Mouse (Mus musculus): ENCODE results near the gene Hivep3. TPM values are rescaled to one million over a fixed set of nuclear protein-coding genes. Genes with fewer than 3 reads are reported as not detected.

Gene Hivep3
- polyA plus RNA-seq, 1 experiment from 2014 or later, result 2.1 TPM

GRCm38 (mm10) chr4:120127333-120127732 is 393.7 kb downstream of the Hivep3 start:
- H3K9me3 ChIP-seq, result no peaks in the 10 kb centered on the region
- H3K27ac ChIP-seq, result no peak overlapping the region
- H3K36me3 ChIP-seq, result no peaks in the 10 kb centered on the region
- WGBS, result 85% methylated on average over 3 of the region's 3 CpGs
- DNase-seq (ENCODE audit: low spot score), result no peak
- no peak overlapping the region for H3K4me3 ChIP-seq
- 0 out of 2 replicates have a peak, but pooled peaks cover 13% of the 10 kb centered on the region for H3K4me1 ChIP-seq (replicated peaks)
- H3K27me3 ChIP-seq (ENCODE audit: insufficient read depth, poor library complexity, severe bottlenecking), result no peaks in the 10 kb centered on the region

GRCm38 (mm10) chr4:120128033-120128432 is 394.4 kb downstream of the Hivep3 start:
- 81% methylated on average over 4 of the region's 4 CpGs for WGBS
- no peaks in the 10 kb centered on the region for H3K27me3 ChIP-seq (ENCODE audit: insufficient read depth, poor library complexity, severe bottlenecking)
- H3K27ac ChIP-seq, result no peak overlapping the region
- H3K9me3 ChIP-seq, result no peaks in the 10 kb centered on the region
- no peak overlapping the region for H3K4me3 ChIP-seq
- H3K4me1 ChIP-seq (replicated peaks), result 0 out of 2 replicates have a peak, but pooled peaks cover 13% of the 10 kb centered on the region
- DNase-seq (ENCODE audit: low spot score), result no peak
- no peaks in the 10 kb centered on the region for H3K36me3 ChIP-seq

GRCm38 (mm10) chr4:120129233-120129885 is 395.8 kb downstream of the Hivep3 start:
- WGBS, result 49% methylated on average over 4 of the region's 4 CpGs
- H3K9me3 ChIP-seq, result no peaks in the 10 kb centered on the region
- no peak overlapping the region for H3K4me3 ChIP-seq
- H3K36me3 ChIP-seq, result no peaks in the 10 kb centered on the region
- H3K4me1 ChIP-seq (replicated peaks), result peaks cover 24% of the 10 kb centered on the region
- DNase-seq (ENCODE audit: low spot score), result peak; percentile 61
- no peaks in the 10 kb centered on the region for H3K27me3 ChIP-seq (ENCODE audit: insufficient read depth, poor library complexity, severe bottlenecking)
- H3K27ac ChIP-seq, result no peak overlapping the region

- 53% methylated on average over 4 of the region's 4 CpGs for WGBS
- Histone ChIP-seq H3K27me3 (ENCODE audit: insufficient read depth, poor library complexity, severe bottlenecking) (no peaks in the 10 kb centered on the region), H3K4me1 (replicated peaks) (peaks cover 18% of the 10 kb centered on the region), H3K27ac (no peak overlapping the region), H3K4me3 (no peak overlapping the region), H3K36me3 (no peaks in the 10 kb centered on the region), H3K9me3 (no peaks in the 10 kb centered on the region)
- DNase-seq (ENCODE audit: low spot score), result no peak
Observed at GRCm38 (mm10) chr4:120130926-120131325, 397.3 kb downstream of the Hivep3 start.

- H3K4me1 ChIP-seq (replicated peaks), result peaks cover 18% of the 10 kb centered on the region
- 84% methylated on average over 24 of the region's 24 CpGs for WGBS
- no peaks in the 10 kb centered on the region for H3K9me3 ChIP-seq
- H3K36me3 ChIP-seq, result no peaks in the 10 kb centered on the region
- H3K27ac ChIP-seq, result 0 out of 2 replicates have a peak overlapping the region, but pooled peaks have one; percentile 35
- H3K27me3 ChIP-seq (ENCODE audit: insufficient read depth, poor library complexity, severe bottlenecking), result no peaks in the 10 kb centered on the region
- no peak overlapping the region for H3K4me3 ChIP-seq
- no peak for DNase-seq (ENCODE audit: low spot score)
Observed at GRCm38 (mm10) chr4:120131441-120132220, 398.0 kb downstream of the Hivep3 start.

GRCm38 (mm10) chr4:120134223-120134622 is 400.6 kb downstream of the Hivep3 start:
- peak overlapping the region; percentile 62; the same call in 1 of the 2 replicates for H3K27ac ChIP-seq
- WGBS, result 78% methylated on average over 6 of the region's 6 CpGs
- no peaks in the 10 kb centered on the region for H3K27me3 ChIP-seq (ENCODE audit: insufficient read depth, poor library complexity, severe bottlenecking)
- H3K9me3 ChIP-seq, result no peaks in the 10 kb centered on the region
- no peak overlapping the region for H3K4me3 ChIP-seq
- DNase-seq (ENCODE audit: low spot score), result no peak
- H3K4me1 ChIP-seq (replicated peaks), result peaks cover 18% of the 10 kb centered on the region
- no peaks in the 10 kb centered on the region for H3K36me3 ChIP-seq

GRCm38 (mm10) chr4:120141810-120142209 is 408.2 kb downstream of the Hivep3 start:
- H3K36me3 ChIP-seq, result no peaks in the 10 kb centered on the region
- no peaks in the 10 kb centered on the region for H3K9me3 ChIP-seq
- DNase-seq (ENCODE audit: low spot score), result no peak
- H3K27ac ChIP-seq, result no peak overlapping the region
- WGBS, result 71% methylated on average over 1 of the region's 1 CpGs
- H3K4me1 ChIP-seq (replicated peaks), result no peaks in the 10 kb centered on the region
- H3K27me3 ChIP-seq (ENCODE audit: insufficient read depth, poor library complexity, severe bottlenecking), result peaks cover 7% of the 10 kb centered on the region; the same call in 1 of the 2 replicates
- H3K4me3 ChIP-seq, result no peak overlapping the region

GRCm38 (mm10) chr4:120142905-120143304 is 409.3 kb downstream of the Hivep3 start:
- Histone ChIP-seq H3K9me3 (no peaks in the 10 kb centered on the region), H3K27me3 (ENCODE audit: insufficient read depth, poor library complexity, severe bottlenecking) (peaks cover 14% of the 10 kb centered on the region), H3K27ac (no peak overlapping the region), H3K4me3 (no peak overlapping the region), H3K36me3 (no peaks in the 10 kb centered on the region), H3K4me1 (replicated peaks) (no peaks in the 10 kb centered on the region)
- DNase-seq (ENCODE audit: low spot score), result no peak
- 91% methylated on average over 9 of the region's 9 CpGs for WGBS

- 80% methylated on average over 5 of the region's 5 CpGs for WGBS
- H3K4me1 ChIP-seq (replicated peaks), result peaks cover 11% of the 10 kb centered on the region
- no peak for DNase-seq (ENCODE audit: low spot score)
- no peak overlapping the region for H3K27ac ChIP-seq
- no peak overlapping the region for H3K4me3 ChIP-seq
- no peaks in the 10 kb centered on the region for H3K36me3 ChIP-seq
- H3K9me3 ChIP-seq, result no peaks in the 10 kb centered on the region
- H3K27me3 ChIP-seq (ENCODE audit: insufficient read depth, poor library complexity, severe bottlenecking), result peaks cover 29% of the 10 kb centered on the region
Observed at GRCm38 (mm10) chr4:120144343-120144742, 410.8 kb downstream of the Hivep3 start.

- Histone ChIP-seq H3K9me3 (no peaks in the 10 kb centered on the region), H3K4me3 (no peak overlapping the region), H3K27ac (no peak overlapping the region), H3K4me1 (replicated peaks) (peaks cover 11% of the 10 kb centered on the region), H3K36me3 (no peaks in the 10 kb centered on the region), H3K27me3 (ENCODE audit: insufficient read depth, poor library complexity, severe bottlenecking) (peaks cover 42% of the 10 kb centered on the region)
- DNase-seq (ENCODE audit: low spot score), result no peak
- WGBS, result 83% methylated on average over 8 of the region's 8 CpGs
Observed at GRCm38 (mm10) chr4:120145931-120146330, 412.3 kb downstream of the Hivep3 start.

DNA sequence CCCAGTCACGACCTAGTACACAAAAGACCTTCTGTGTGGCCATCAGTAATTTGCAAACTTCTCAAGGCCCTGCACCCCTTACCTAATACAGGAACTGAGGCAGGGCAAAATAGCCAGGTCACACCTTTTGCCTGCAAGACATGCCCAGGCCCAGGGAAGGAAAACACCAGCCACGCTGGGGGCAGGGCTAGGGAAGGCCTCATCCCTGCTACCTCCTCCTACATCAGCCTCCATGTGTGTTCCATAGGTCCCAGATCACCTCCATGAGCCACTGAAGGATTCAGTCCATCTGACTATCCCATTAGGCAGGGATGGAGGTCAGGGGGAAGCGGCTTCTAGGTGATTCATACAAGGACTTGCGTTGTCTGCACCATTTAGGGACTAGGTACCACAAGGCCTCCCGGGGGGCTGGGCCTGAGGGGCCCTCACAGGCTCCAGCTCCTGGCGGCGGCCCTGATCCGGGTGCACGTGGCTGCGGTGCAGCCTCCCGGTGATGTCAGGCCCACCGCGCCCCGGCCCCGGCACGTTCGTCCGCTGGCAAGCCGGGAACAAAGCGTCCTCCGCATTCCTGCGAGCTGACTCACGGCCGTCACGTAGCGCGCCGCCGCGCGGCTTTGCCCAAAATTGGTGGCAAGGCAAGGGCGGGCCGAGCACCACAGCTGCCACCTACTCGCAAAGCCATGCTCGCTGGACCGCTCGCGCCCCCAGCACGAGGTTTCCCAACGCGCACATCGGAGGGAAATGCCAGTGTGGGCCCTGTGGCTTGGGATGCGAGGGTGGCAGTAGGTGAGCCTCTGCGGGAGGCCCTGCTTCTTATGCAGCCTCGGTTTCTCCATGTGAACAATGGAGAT is 414.9 kb downstream of the Hivep3 start:
- Histone ChIP-seq H3K4me1 (replicated peaks) (peaks cover 11% of the 10 kb centered on the region), H3K36me3 (no peaks in the 10 kb centered on the region), H3K4me3 (peak overlapping the region; percentile 46), H3K27me3 (ENCODE audit: insufficient read depth, poor library complexity, severe bottlenecking) (peaks cover 39% of the 10 kb centered on the region), H3K27ac (peak overlapping the region; percentile 89), H3K9me3 (no peaks in the 10 kb centered on the region)
- WGBS, result 6% methylated on average over 45 of the region's 45 CpGs
- peak; percentile 79 for DNase-seq (ENCODE audit: low spot score)

GRCm38 (mm10) chr4:120149142-120149524 is 415.5 kb downstream of the Hivep3 start:
- DNase-seq (ENCODE audit: low spot score), result no peak
- peaks cover 39% of the 10 kb centered on the region for H3K27me3 ChIP-seq (ENCODE audit: insufficient read depth, poor library complexity, severe bottlenecking)
- peak overlapping the region; percentile 89 for H3K27ac ChIP-seq
- 21% methylated on average over 3 of the region's 3 CpGs for WGBS
- H3K36me3 ChIP-seq, result no peaks in the 10 kb centered on the region
- H3K9me3 ChIP-seq, result no peaks in the 10 kb centered on the region
- peak overlapping the region; percentile 46 for H3K4me3 ChIP-seq
- H3K4me1 ChIP-seq (replicated peaks), result peaks cover 11% of the 10 kb centered on the region

All from hindbrain, embryonic 10.5 days (tissue).